Mouse (Mus musculus) cerebellum, adult 9-11 months (tissue): ENCODE data around the gene Sin3a.

Experiments
- DNase-seq: peaks from one replicate; pipeline ENCODE4 v3.0.0; 2022

Gene Sin3a

GRCm38 (mm10) chr9:57137777-57138176, 65.9 kb downstream of the Sin3a start:
- no peak for DNase-seq

- DNase-seq: no peak
Observed at GRCm38 (mm10) chr9:57138507-57138906, 66.7 kb downstream of the Sin3a start.

GRCm38 (mm10) chr9:57139110-57139509, 67.3 kb downstream of the Sin3a start:
- DNase-seq: no peak

- no peak for DNase-seq
Observed at GRCm38 (mm10) chr9:57139571-57139970, 67.7 kb downstream of the Sin3a start.

- DNase-seq: no peak
Observed at GRCm38 (mm10) chr9:57141417-57142353, 69.8 kb downstream of the Sin3a start.

- DNase-seq: peak; percentile 13
Observed at GRCm38 (mm10) chr9:57143212-57143611, 71.4 kb downstream of the Sin3a start.

- no peak for DNase-seq
Observed at GRCm38 (mm10) chr9:57144830-57145229, 73.0 kb downstream of the Sin3a start.

GRCm38 (mm10) chr9:57146451-57147066, 74.7 kb downstream of the Sin3a start:
- no peak for DNase-seq

GRCm38 (mm10) chr9:57147205-57148143, 75.6 kb downstream of the Sin3a start:
- DNase-seq: no peak

- peak; percentile 94 for DNase-seq
Observed at GRCm38 (mm10) chr9:57148144-57148878, 76.5 kb downstream of the Sin3a start, which contains the start of gene Neil1. Neil1 (minus strand) TSS chr9:57148305.

GRCm38 (mm10) chr9:57149021-57149420, 77.2 kb downstream of the Sin3a start:
- no peak for DNase-seq

GRCm38 (mm10) chr9:57150192-57150591, 78.4 kb downstream of the Sin3a start:
- no peak for DNase-seq

- no peak for DNase-seq
Observed at GRCm38 (mm10) chr9:57152331-57152730, 80.5 kb downstream of the Sin3a start.

GRCm38 (mm10) chr9:57156383-57156782, 84.5 kb downstream of the Sin3a start:
- DNase-seq: no peak

- no peak for DNase-seq
Observed at GRCm38 (mm10) chr9:57156823-57157222, 85.0 kb downstream of the Sin3a start.

- no peak for DNase-seq
Observed at GRCm38 (mm10) chr9:57157499-57157898, 85.7 kb downstream of the Sin3a start.

- DNase-seq: peak; percentile 95
Observed at GRCm38 (mm10) chr9:57158013-57158470, 86.2 kb downstream of the Sin3a start, which contains the start of gene Commd4. Commd4 (minus strand) TSS chr9:57158331.

GRCm38 (mm10) chr9:57158506-57158905, 86.7 kb downstream of the Sin3a start:
- peak; percentile 35 for DNase-seq

GRCm38 (mm10) chr9:57162496-57162895, 90.7 kb downstream of the Sin3a start:
- DNase-seq: no peak

- no peak for DNase-seq
Observed at GRCm38 (mm10) chr9:57163137-57163536, 91.3 kb downstream of the Sin3a start.

GRCm38 (mm10) chr9:57166173-57166572, 94.3 kb downstream of the Sin3a start:
- no peak for DNase-seq

GRCm38 (mm10) chr9:57168411-57168810, 96.6 kb downstream of the Sin3a start:
- DNase-seq: no peak
